Mouse (Mus musculus) urinary bladder, postnatal 36 days (tissue): Measurements from ENCODE around the gene Msh5.

Experiments
- DNase-seq, 2 experiments: peaks; one replicate each; pipeline ENCODE4 v3.0.0; 2022; ENCODE audit warnings: low spot score in 2 of 2, mixed read lengths in 1 of 2

The Msh5 gene

DNA sequence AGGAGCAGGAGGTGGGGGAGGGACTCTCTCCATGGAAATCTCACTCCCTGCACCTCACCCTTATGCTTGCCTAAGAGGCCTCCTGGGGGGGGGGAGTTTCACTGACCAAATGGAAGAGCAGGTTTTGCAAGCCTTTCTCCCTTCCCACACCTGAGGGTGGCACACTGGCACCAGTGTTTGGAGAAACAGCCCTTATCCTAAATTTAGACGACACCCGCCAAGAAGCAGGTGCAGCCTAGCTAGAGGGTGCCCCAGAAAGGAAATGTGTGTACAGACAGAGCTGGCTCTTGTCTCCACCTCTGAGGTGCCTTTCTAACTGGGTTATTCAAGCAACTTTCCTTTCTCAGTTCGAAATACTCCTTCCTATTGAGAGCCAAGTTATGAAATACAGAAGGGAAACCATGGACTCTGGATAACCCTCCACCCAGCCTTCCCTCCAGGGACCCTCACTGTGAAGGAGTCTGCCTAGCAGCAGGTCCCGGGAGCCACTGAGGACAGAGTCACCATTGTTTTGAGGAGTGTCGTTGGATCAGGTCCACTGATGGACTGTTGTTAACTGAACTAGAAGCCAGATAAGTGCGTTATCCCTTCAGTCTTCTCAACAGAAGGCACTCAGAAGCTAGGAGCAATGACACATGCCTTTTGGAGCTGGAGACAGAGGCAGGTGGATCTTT lies 24.1 kb upstream of the Msh5 start:
- DNase-seq: no peak

DNA sequence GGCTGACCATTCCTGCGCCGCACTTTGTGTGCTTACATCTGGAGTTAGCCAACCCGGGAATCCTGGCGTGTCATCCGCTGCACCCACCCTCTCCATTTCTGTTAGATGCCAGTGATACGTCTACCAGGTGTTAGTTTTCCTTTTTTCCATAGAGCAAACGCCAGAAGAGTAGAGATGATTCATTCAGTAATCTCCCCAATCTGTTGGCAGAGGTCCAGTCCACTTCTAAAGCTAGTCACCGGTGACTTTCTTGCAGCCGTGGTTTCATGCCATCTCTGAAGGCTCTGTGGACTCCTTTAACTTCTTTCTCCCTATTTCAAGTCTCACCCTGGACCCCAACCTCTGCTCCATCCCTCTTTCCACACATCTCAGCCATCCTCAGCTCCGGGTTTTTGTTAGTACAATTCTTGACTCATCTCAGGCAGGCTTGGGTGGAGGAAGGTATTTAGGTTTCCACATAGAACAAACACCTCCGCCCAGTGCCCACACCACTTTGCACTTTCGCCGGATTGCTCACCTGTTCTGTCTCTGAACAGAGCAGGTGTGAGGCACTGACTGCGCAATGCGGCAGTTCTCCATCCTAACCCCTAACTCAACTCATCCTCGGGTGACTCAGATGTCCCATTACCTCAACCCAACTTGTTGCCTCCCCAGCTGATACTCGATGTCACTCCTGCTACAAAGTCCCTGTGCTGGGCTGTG lies 21.8 kb upstream of the Msh5 start:
- peak in 1 of 2 experiments; percentile 50 for DNase-seq

DNA sequence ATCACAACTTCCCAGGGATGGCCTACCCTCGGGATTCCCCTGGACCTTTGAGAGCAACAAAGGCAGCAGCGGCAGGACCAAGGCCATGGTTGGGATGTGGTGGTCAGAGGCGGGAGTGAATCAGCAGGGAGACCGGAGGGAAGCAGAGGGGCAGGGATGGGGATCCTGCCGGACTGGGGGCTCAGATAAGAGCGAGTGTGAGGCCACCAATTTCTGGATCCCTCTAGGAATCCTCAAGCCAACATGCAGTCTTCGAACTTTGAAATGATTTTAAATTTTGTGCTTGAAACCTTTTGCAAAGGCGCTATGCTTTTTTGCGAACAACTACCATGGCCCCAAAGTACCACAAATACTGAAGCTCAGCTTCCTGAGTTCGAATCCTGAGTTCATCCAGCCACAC lies 19.5 kb upstream of the Msh5 start, which contains the start of gene Mpig6b:
TSS of gene Mpig6b (minus strand) at position 101 of the 400 bp plus-strand sequence.
- DNase-seq: no peak

DNA sequence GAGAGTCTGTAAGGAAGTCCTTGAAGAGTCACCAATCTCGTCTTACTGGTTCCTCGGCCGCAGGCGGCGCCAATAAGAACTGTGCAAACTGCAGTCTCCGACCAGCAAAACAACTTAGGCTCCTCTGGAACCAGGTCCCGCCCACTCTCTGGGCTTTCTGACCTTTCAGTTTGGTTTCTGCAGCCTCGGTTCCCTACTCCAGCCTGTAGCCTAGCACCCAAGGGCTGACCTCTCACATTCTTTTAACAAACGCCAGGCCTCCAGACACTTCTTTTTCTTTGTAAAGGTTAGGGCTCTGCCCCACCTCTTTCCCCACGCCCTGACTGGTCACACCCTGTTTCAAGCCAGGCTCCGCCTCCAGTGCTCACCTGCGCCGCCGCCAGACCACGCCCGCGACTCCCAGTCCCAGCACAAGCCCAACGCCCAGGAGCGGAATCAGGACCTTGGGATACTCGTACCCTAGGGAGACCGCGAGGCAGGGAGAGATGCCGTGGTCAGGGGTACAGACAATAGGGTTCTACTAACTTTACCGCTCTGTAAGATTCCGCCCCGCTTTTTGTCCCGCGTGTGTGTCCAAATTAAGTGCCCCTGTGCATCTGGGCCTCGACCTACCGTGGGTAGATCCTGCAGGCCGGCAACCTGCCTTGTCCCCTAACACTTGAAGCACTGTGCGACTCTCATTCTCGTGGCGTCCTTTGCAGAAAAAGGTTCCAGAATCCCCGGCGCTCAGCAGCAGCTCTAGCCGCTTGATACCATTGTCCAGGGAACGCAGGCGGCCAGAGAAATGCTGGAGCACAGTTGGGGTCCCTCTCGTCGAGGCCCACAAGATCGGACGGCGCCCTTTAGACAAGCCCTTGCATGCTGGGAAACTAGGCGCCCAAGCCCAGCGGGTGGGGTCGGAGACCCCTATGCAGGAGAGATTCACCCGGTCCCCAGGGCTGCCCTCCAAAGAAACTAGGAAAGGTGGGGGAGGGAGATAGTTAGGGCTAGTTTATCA lies 18.7 kb upstream of the Msh5 start, which contains the start of gene Ly6g6c:
TSS of gene Ly6g6c (plus strand) at position 438 of the 997 bp plus-strand sequence.
- DNase-seq: peak; percentile 75 to 80

DNA sequence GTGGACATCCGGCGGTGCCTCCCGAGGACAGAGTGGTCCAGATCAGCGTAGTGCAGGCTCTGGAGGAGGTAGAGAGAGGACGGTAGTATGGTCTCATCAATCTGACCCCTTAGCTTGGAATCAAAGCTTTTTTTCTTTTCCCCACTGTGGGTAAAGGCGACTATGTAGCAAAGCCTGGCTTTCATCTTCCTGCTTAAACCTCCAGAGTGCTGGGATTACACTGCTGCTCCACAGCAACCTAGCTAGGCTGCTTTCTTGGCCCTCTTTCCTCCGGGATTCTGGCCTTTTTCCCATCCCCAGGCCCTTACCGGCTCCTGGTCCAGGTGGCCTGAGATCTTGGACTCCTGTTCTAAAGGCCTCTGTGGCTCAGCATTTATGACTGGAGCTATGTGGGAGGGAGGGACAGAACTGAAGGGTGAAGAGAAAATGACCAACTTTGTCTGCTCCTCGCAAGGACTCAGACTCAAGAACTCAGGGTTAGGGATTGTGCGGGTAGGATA lies 17.9 kb upstream of the Msh5 start:
- DNase-seq: no peak

GRCm38 (mm10) chr17:35063466-35063865 lies 16.9 kb upstream of the Msh5 start:
- no peak for DNase-seq

- DNase-seq: no peak
Measured at GRCm38 (mm10) chr17:35061299-35061698, 14.8 kb upstream of the Msh5 start.

DNA sequence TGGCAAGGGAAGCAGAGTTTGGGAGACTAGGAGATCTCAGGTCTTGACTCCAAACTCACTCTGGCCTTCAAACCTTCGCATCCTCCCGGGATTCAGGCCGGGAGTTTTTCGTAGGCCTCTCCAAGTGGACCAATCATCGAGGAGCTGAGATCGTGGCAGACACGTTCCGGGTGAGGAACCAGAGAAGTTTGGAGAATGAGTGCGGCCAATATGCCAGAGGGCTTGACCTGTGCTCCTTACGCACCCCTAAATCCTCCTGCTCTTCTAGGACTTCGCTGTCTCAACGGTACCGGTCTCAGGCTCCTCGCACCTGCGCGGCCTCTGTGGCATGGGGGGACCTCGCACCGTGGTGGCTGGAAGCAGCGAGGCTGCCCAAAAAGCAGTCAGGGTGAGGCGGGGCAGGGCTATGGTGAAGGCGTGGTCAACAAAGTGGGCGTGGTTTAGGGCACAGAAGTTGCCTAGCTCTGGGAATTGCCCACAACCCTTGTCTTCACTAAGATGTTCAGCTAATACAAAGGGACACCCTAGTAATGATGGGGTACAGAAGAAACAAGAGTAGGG lies 14.3 kb upstream of the Msh5 start:
- DNase-seq: no peak

DNA sequence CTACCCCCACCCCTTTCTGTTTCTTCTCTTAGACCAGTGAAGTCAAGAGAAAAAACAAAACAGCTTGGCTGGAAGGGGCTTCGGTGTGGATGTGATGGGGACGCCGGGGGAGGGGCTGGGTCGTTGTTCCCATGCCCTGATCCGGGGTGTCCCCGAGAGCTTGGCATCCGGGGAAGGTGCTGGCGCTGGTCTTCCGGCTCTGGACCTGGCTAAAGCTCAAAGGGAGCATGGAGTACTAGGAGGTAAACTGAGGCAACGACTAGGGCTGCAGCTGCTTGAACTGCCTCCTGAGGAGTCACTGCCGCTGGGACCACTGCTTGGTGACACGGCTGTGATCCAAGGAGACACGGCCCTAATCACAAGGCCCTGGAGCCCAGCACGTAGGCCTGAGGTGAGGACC lies 13.5 kb upstream of the Msh5 start:
- no peak for DNase-seq

GRCm38 (mm10) chr17:35058911-35059892 lies 12.7 kb upstream of the Msh5 start, which contains the start of gene Ddah2:
TSS of gene Ddah2 (plus strand) at chr17:35059035.
- peak; percentile 81 to 87 for DNase-seq

GRCm38 (mm10) chr17:35058316-35058715 lies 11.8 kb upstream of the Msh5 start:
- no peak for DNase-seq

- DNase-seq: no peak
Measured at GRCm38 (mm10) chr17:35057090-35057489, 10.5 kb upstream of the Msh5 start.

DNA sequence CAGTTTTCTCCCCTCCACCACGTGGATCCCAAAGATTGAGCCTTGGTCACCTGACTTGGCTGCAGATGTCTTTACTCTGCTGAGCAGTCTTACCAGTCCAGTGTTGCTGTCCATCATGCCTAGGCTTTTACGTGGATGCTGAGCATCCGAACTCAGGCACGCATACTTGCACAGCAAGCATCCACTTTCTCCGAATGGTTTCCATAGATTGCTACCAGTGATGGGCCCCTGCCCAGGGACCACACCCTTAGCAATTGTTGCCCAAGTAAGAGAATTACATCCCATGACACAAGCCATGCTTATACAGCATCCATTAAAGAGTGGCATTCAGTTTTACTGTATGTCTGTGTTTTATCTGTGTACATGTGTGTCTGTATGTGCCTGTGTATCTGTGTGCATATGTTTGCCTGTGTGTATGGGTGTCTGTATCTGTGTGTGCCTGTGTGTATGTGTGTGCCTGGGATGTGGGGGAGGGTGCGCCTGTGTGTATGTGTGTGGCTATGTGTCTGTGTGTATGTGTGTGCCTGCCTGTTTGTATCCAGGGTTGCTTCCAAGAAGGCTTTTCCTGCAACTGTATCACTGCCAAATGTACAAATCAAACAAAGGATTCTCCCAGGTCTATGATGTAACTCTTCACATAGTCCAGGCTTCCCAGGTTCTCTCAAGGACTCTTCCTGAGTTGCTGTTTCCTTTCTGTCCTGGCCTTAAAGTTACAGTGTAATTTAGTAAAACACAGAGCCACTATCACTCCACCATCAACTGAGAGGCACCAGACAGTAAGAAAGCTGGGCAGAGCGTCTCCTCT lies 9.3 kb upstream of the Msh5 start:
- no peak for DNase-seq

DNA sequence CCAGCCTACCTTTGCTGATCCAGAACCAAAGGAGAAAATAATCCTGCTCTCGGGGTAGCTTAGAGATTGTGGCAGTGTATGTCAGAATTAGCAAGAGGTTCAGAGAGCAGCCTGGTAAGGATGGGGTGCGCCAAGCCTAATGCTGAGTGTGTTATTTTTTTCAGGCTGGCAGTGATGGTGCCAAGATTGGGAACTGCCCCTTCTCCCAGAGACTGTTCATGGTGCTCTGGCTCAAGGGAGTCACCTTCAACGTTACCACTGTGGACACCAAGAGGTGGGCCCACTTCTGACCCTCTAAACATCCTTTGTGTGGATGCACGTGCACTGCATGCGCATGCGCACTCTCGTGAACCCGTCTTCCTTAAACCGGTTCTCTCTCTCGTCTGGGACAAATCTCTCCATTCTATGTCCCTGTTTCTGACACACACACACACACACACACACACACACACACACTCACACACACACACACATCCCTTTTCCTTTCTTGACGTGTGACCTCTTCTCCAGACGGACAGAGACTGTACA lies 5.8 kb upstream of the Msh5 start:
- DNase-seq: no peak

- DNase-seq: peak; percentile 61 to 69
Measured at GRCm38 (mm10) chr17:35051156-35052086, 4.9 kb upstream of the Msh5 start.

DNA sequence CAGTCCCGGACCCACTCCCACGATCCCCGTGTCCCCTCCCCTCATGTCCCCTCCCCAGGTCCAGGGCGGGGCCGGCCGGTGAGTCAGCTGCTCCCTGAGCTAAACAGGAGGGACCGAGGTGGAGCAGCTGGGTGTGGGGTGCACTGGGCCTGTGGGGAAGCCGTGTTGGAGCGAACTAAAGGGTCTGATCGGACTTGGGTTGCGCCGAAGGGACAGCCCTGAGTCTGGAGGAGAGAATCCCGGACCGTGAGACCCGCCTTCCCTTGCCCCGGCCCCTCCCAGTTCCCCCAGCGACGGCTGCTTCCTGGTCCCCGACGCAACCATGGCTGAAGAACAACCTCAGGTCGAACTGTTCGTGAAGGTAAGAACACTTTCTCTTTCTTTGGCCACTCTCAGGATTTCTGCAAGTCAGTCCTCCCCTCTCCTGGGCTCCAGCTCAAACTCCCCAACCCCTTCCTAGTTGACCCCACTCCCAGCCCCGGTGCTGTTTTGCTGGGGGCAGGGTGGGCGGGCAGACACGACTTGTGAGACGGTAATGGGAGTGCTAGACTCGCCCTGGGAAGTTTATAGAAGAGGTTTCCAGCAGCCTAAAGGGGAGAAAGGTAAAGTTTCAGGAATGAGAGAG lies 3.7 kb upstream of the Msh5 start:
- DNase-seq: peak; percentile 69 to 79

GRCm38 (mm10) chr17:35049561-35050016 lies 3.0 kb upstream of the Msh5 start, which contains the start of gene Clic1:
TSS of gene Clic1 (plus strand) at chr17:35049966.
- DNase-seq: peak in 1 of 2 experiments; percentile 58
